Mouse (Mus musculus): Measurements from ENCODE around the gene C130073F10Rik. TPM values are rescaled to one million over a fixed set of nuclear protein-coding genes. Genes with fewer than 3 reads are reported as not detected.

C130073F10Rik gene
- polyA plus RNA-seq (2015; fragmentation: Nextera tagmentation; extraction: Ambion mirVana): not detected in 2 replicates

GRCm38 (mm10) chr4:101893656-101894420 is at the start of gene C130073F10Rik:
C130073F10Rik (minus strand) TSS chr4:101893789.

DNA sequence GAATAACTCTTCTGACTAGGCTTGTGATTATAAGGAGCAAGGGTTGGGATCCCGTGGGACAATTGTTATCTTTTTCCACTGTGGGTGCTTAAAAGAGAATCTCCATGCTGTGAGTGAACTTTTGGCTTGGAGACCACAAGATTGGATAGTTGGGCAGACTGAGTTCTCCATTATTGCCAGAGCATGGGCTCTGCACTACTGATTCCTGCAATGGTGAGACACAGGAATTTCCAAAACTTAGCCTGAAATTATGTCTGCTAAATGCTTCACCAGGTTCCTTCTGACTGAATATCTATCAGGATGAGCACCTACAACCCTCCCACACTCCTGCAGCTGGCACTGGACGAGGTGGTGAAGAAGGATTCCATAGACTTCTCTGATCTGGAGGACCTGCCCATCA is 46.5 kb upstream of the C130073F10Rik start, which contains the start of gene Gm12794:
Gene Gm12794, plus strand, starts transcription at position 301 of the 400 bp plus-strand sequence.

GRCm38 (mm10) chr4:101908821-101909220 is 15.2 kb upstream of the C130073F10Rik start, which contains the start of gene Gm12800:
Gm12800 (plus strand) TSS chr4:101909121.

DNA sequence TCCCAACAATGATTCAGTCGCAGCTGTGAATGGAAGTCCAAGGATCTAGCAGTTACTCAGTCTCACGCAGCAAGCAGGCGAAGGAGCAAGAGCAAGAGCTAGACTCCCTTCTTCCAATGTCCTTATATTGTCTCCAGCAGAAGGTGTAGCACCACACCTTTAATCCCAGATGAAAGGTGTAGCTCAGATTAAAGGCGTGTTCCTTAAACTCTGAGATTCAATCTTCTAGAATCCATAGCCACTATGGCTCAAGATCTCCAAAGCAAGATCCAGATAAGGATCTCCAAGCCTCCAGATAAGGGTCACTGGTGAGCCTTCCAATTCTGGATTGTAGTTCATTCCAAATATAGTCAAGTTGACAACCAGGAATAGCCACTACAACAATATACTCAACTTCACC is 49.7 kb downstream of the C130073F10Rik start, which contains the start of gene B020004J07Rik:
Gene B020004J07Rik, minus strand, starts transcription at position 101 of the 400 bp plus-strand sequence.

Other genes starting within 250 kb of the C130073F10Rik start
- 63.7 and 65.6 TPM in 2 replicates for gene Leprot, start 246.1 kb downstream of the C130073F10Rik start, polyA plus RNA-seq (2015; fragmentation: Nextera tagmentation; extraction: Ambion mirVana)
- gene Lepr, start 176.4 kb downstream of the C130073F10Rik start, polyA plus RNA-seq (2015; fragmentation: Nextera tagmentation; extraction: Ambion mirVana): 2.4 and 3.0 TPM in 2 replicates
- not detected in 2 replicates for gene B020004J07Rik, start 49.8 kb downstream of the C130073F10Rik start, polyA plus RNA-seq (2015; fragmentation: Nextera tagmentation; extraction: Ambion mirVana)
- gene Gm12800, start 15.3 kb upstream of the C130073F10Rik start, polyA plus RNA-seq (2015; fragmentation: Nextera tagmentation; extraction: Ambion mirVana): not detected in 2 replicates
- not detected in 2 replicates for gene Gm12794, start 46.6 kb upstream of the C130073F10Rik start, polyA plus RNA-seq (2015; fragmentation: Nextera tagmentation; extraction: Ambion mirVana)
- gene Gm12790, start 87.3 kb upstream of the C130073F10Rik start, polyA plus RNA-seq (2015; fragmentation: Nextera tagmentation; extraction: Ambion mirVana): not detected in 2 replicates
- gene Gm12789, start 92.8 kb upstream of the C130073F10Rik start, polyA plus RNA-seq (2015; fragmentation: Nextera tagmentation; extraction: Ambion mirVana): not detected in 2 replicates
- 47.5 and 52.6 TPM in 2 replicates for gene Pde4b, start 193.8 kb upstream of the C130073F10Rik start, polyA plus RNA-seq (2015; fragmentation: Nextera tagmentation; extraction: Ambion mirVana)